Mouse (Mus musculus) CH12.LX (cell line): Measurements from ENCODE around the gene Stk39. TPM values are rescaled to one million over a fixed set of nuclear protein-coding genes. Genes with fewer than 3 reads are reported as not detected.

Experiments
- DNase-seq: peaks from one replicate; pipeline ENCODE4 v3.0.0-alpha.2; 2013; ENCODE audit errors: extremely low read depth
- H3K27ac ChIP-seq: 2 replicates; pipeline ENCODE4 v1.5.1; 2012; ENCODE audit warnings: low read depth, mild to moderate bottlenecking, control low read depth, moderate library complexity; ENCODE audit not compliant: insufficient read depth
- H3K27me3 ChIP-seq: replicated peaks from 2 replicates; pipeline ENCODE3; 2012; ENCODE audit warnings: inconsistent platforms
- H3K36me3 ChIP-seq, 2 experiments: replicated peaks in 1 of 2; 2 replicates each; pipeline versions ENCODE3 to v1.6.1; 2012; ENCODE audit warnings: inconsistent platforms in 1 of 2, low read length in 1 of 2, mild to moderate bottlenecking in 1 of 2, mixed read lengths in 1 of 2, moderate library complexity in 1 of 2; ENCODE audit not compliant: control insufficient read depth in 1 of 2, insufficient read depth in 1 of 2
- H3K4me1 ChIP-seq, 2 experiments: 2 replicates each; pipeline ENCODE4 v1.6.1; 2012; ENCODE audit warnings: inconsistent platforms in 1 of 2, moderate library complexity in 1 of 2; ENCODE audit not compliant: insufficient read depth in 2 of 2, control insufficient read depth in 1 of 2
- H3K4me2 ChIP-seq: 2 replicates; pipeline ENCODE4 v1.6.1; 2012; ENCODE audit warnings: low read depth, mild to moderate bottlenecking, control low read depth; ENCODE audit not compliant: poor library complexity, insufficient read depth, severe bottlenecking
- H3K4me3 ChIP-seq, 3 experiments: fragments of 150-350 bp in 1 of 3; sonication (generic) in 1 of 3; replicated peaks in 1 of 3; 2 replicates each; pipeline versions ENCODE3 to v1.5.1; 2011 to 2012; ENCODE audit warnings: low read depth in 2 of 3, low read length in 2 of 3, mild to moderate bottlenecking in 2 of 3, moderate library complexity in 2 of 3, control low read depth in 1 of 3, improper control_type of control experiment in 1 of 3, inconsistent platforms in 1 of 3, mixed read lengths in 1 of 3; ENCODE audit not compliant: poor library complexity in 1 of 3
- H3K79me2 ChIP-seq: replicated peaks from 2 replicates; pipeline ENCODE4 v1.6.1; 2012; ENCODE audit warnings: mild to moderate bottlenecking, moderate library complexity; ENCODE audit not compliant: control insufficient read depth, poor library complexity, insufficient read depth, severe bottlenecking; ENCODE audit errors: extremely low read depth
- H3K9ac ChIP-seq: 2 replicates; pipeline ENCODE4 v1.6.1; 2012; ENCODE audit warnings: low read depth, mild to moderate bottlenecking, control low read depth, moderate library complexity; ENCODE audit not compliant: insufficient read depth
- H3K9me3 ChIP-seq: replicated peaks from 2 replicates; pipeline ENCODE3; 2012; ENCODE audit warnings: low read length, inconsistent platforms, mixed read lengths
- BHLHE40 ChIP-seq: IDR thresholded peaks from 2 replicates; pipeline ENCODE4 v1.6.1; 2011; ENCODE audit warnings: mild to moderate bottlenecking, low read depth, low read length, improper control_type of control experiment
- CHD1 ChIP-seq: IDR thresholded peaks from 2 replicates; pipeline ENCODE4 v1.6.1; 2012; ENCODE audit warnings: low read depth, low read length, improper control_type of control experiment, inconsistent platforms
- CHD2 ChIP-seq: IDR thresholded peaks from 2 replicates; pipeline ENCODE4 v1.6.1; 2011; ENCODE audit warnings: low read length, improper control_type of control experiment
- E2F4 ChIP-seq: IDR thresholded peaks from 2 replicates; pipeline ENCODE4 v1.6.1; 2011; ENCODE audit warnings: low read depth, low read length, improper control_type of control experiment; ENCODE audit not compliant: insufficient replicate concordance
- ELF1 ChIP-seq: IDR thresholded peaks from 2 replicates; pipeline ENCODE4 v1.6.1; 2014; ENCODE audit warnings: low read depth, mild to moderate bottlenecking, inconsistent platforms, low read length, improper control_type of control experiment
- ETS1 ChIP-seq: conservative IDR thresholded peaks from 2 replicates; pipeline ENCODE4 v1.6.1; 2012; ENCODE audit warnings: low read depth, mild to moderate bottlenecking, inconsistent platforms, low read length, improper control_type of control experiment, moderate library complexity
- HCFC1 ChIP-seq: IDR thresholded peaks from 2 replicates; pipeline ENCODE4 v1.6.1; 2012; ENCODE audit warnings: low read depth, mild to moderate bottlenecking, inconsistent platforms, low read length, improper control_type of control experiment
- IRF4 ChIP-seq: IDR thresholded peaks from 2 replicates; pipeline ENCODE4 v1.6.1; 2014; ENCODE audit warnings: low read depth, mild to moderate bottlenecking, inconsistent platforms, low read length, improper control_type of control experiment
- JUND ChIP-seq: conservative IDR thresholded peaks from 2 replicates; pipeline ENCODE4 v1.6.1; 2011; ENCODE audit warnings: low read depth, low read length, improper control_type of control experiment
- MAX ChIP-seq: IDR thresholded peaks from 2 replicates; pipeline ENCODE4 v1.6.1; 2011; ENCODE audit warnings: low read length, improper control_type of control experiment
- MYC ChIP-seq: IDR thresholded peaks from 2 replicates; pipeline ENCODE4 v1.6.1; 2011; ENCODE audit warnings: low read depth, mild to moderate bottlenecking, improper control_type of control experiment, low read length
- NRF1 ChIP-seq: IDR thresholded peaks from 2 replicates; pipeline ENCODE4 v1.6.1; 2014; ENCODE audit warnings: low read depth, mild to moderate bottlenecking, inconsistent platforms, low read length, improper control_type of control experiment, moderate library complexity
- SIN3A ChIP-seq: IDR thresholded peaks from 2 replicates; pipeline ENCODE4 v1.6.1; 2012; ENCODE audit warnings: low read length, improper control_type of control experiment, inconsistent platforms
- SMC3 ChIP-seq: IDR thresholded peaks from 2 replicates; pipeline ENCODE4 v1.6.1; 2011; ENCODE audit warnings: low read depth, low read length, improper control_type of control experiment
- ZC3H11A ChIP-seq: IDR thresholded peaks from 2 replicates; pipeline ENCODE4 v1.6.1; 2012; ENCODE audit warnings: low read depth, mild to moderate bottlenecking, inconsistent platforms, low read length, improper control_type of control experiment
- ZKSCAN1 ChIP-seq: IDR thresholded peaks from 2 replicates; pipeline ENCODE4 v1.6.1; 2012; ENCODE audit warnings: low read depth, inconsistent platforms, low read length, improper control_type of control experiment, borderline replicate concordance
- dilution Hi-C: fragments of 300-500 bp; cut with MboI; formaldehyde crosslinking; loops from 2 replicates; pipeline ENCODE4 v1.14.3; 2020; ENCODE audit warnings: low sequenced_read_pairs; ENCODE audit not compliant: extremely low pct_unique_long_range_greater_than_20kb, extremely low pct_ligation_motif_present
- in situ Hi-C: fragments of 300-500 bp; cut with MboI; formaldehyde crosslinking; loops from 3 replicates; pipeline ENCODE4 v1.14.3; 2019; ENCODE audit warnings: low sequenced_read_pairs, low pct_ligation_motif_present, low pct_unique_long_range_greater_than_20kb, mixed read lengths
- polyA plus RNA-seq: library from polyadenylated mRNA; unstranded; fragments of >175 nt; gene quantifications from 2 replicates; pipeline ENCODE4 v1.2.1, GENCODE M21; 2012; ENCODE audit warnings: low read depth; ENCODE audit not compliant: insufficient read length
- total RNA-seq, 2 experiments: library from RNA; depleted of rRNA; stranded (reverse); fragments of 300-350 nt in 1 of 2; fragments of >200 nt in 1 of 2; gene quantifications; 2 replicates each; pipeline ENCODE4 v1.2.3; 2012 to 2014

The Stk39 gene
- total and polyA plus RNA-seq, 3 experiments: not detected

GRCm38 (mm10) chr2:68304771-68305460 lies 167.2 kb downstream of the Stk39 start:
- H3K4me2 ChIP-seq: no peak overlapping the region

GRCm38 (mm10) chr2:68301811-68302542 lies 170.1 kb downstream of the Stk39 start:
- Histone ChIP-seq H3K79me2 (no peaks in the 10 kb centered on the region), H3K4me2 (no peak overlapping the region), H3K36me3 (no peaks in the 10 kb centered on the region), H3K27me3 (no peaks in the 10 kb centered on the region), H3K9ac (no peak overlapping the region), H3K4me1 (no peaks in the 10 kb centered on the region), H3K27ac (no peak overlapping the region), H3K4me3 (no peak overlapping the region), H3K9me3 (peaks cover 58% of the 10 kb centered on the region)
- in situ Hi-C loops (no loop called here), dilution Hi-C loops (no loop called here)
- DNase-seq: no peak
- no peak for TF ChIP-seq MAX
- no peak for TF ChIP-seq CHD2
- TF ChIP-seq ELF1: no peak
- no peak for TF ChIP-seq E2F4
- no peak for TF ChIP-seq BHLHE40
- no peak for TF ChIP-seq ZKSCAN1
- no peak for TF ChIP-seq JUND
- TF ChIP-seq MYC: no peak
- TF ChIP-seq HCFC1: no peak
- no peak for TF ChIP-seq ETS1
- no peak for TF ChIP-seq IRF4
- no peak for TF ChIP-seq SIN3A

More at GRCm38 (mm10) chr2:68304771-68305460, 167.2 kb downstream of the Stk39 start:
- in situ Hi-C loops (no loop called here), dilution Hi-C loops (no loop called here)
- peaks cover 62% of the 10 kb centered on the region for H3K9me3 ChIP-seq
- TF ChIP-seq ZC3H11A: no peak
- no peak for TF ChIP-seq CHD1
- no peak for TF ChIP-seq BHLHE40
- TF ChIP-seq SMC3: no peak
- TF ChIP-seq CHD2: no peak
- TF ChIP-seq NRF1: no peak
- TF ChIP-seq, all 38 proteins: peak for 0
- Histone ChIP-seq H3K27me3 (no peaks in the 10 kb centered on the region), H3K4me1 (no peaks in the 10 kb centered on the region), H3K36me3 (no peaks in the 10 kb centered on the region), H3K4me3 (no peak overlapping the region), H3K79me2 (no peaks in the 10 kb centered on the region), H3K9ac (no peak overlapping the region), H3K27ac (no peak overlapping the region)
- no peak for DNase-seq
